Mouse (Mus musculus) thymus, postnatal 4 days (tissue): ENCODE results near the gene Slc17a7.

Source experiments
- DNase-seq: peaks from one replicate; pipeline ENCODE4 v3.0.0; 2021

The Slc17a7 gene

DNA sequence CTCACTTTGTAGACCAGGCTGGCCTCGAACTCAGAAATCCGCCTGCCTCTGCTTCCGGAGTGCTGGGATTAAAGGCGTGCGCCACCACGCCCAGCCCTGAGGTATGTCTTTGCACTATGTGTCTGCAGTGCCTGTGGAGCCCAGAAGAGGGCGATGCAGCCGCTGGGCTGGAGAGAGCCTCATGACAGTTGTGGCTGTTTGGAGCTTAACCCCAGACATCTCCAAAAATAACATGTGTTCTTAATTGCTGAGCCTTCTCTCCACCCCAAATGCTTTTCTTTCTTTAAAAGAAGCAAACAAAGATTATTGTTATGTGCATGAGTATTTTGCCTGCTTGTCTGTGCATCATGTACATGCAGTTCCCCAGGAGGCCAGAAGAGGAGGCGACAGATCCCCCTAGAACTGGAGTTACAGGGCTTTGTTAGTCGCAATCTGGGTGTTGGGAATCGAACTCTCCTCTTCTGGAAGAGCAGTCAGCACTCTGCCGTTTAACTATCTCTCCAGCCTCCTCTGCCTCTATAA, 8.7 kb upstream of the Slc17a7 start:
- peak; percentile 77 for DNase-seq

DNA sequence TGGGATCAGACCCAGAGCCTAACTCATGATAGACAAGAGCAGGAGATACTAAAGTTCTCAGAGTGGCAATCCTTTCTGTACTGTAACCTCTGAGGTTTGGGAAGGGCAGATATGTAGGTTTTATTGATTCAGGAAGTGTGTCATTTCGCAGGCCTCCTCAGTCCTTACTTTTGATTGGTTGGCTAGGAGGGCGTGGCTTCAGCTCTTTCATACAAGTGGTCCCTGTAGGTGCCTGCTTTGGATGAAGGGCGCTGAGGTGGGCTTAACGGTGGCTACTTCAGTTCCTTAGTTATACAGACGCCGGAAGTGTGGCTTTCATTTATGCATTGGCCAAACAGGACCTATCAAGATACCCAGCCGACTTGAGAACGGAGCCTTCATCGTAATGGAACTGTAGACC, 8.2 kb upstream of the Slc17a7 start:
- DNase-seq, result no peak

DNA sequence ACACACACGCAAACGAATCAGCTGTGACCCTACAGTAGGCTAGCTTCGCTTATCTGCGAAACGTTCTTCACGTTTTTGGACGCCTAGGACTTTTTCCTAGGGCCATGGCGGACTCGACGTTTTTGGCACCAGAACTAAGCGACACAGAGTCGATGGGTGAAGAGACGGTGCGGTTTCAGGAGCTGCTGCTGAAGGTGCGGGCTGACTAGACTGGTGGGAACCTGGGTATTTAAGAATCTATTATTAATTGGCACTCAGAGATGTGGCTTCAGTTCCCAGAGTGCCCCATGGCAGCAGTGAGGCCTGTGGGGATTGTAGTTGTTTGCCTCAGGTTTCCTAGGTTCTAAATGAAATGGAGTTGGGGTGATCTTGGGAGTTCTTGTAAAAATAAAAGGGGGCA, 7.5 kb upstream of the Slc17a7 start:
- DNase-seq, result no peak

DNA sequence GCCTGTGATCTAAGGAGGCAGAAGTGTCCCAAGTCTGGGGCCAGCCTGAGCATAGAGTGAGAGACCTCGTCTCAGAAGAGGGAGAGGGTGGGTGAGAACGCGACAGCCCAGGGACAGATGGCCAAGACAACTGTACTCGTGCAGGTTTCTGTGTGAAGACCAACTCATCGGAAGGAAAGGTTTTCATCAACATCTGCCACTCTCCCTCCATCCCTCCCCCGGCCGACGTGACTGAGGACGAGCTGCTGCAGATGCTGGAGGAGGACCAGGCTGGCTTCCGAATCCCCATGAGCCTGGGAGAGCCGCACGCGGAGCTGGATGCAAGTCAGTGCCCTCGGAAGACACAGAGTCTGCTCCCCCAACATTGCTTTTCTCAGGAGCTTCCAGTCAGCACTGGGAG, 6.3 kb upstream of the Slc17a7 start:
- DNase-seq, result no peak

DNA sequence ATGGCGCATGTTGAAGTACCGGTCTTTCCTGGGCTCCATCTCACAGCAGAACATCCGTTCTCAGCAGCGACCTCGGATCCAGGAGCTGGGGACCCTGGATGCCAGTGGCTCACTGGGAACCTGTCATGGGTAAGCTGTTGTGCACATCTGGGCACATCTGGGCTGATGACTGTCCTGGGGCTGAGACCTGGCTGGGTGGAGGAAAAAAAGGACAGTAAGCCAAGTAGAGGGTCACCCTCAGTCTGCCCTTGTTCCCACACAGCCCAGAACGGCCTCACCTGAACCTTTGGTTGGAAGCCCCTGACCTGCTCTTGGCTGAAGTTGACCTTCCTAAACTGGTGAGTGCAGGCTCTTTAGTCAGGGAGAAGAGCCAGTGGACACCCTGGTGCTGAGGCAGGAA, 4.8 kb upstream of the Slc17a7 start:
- DNase-seq, result no peak

DNA sequence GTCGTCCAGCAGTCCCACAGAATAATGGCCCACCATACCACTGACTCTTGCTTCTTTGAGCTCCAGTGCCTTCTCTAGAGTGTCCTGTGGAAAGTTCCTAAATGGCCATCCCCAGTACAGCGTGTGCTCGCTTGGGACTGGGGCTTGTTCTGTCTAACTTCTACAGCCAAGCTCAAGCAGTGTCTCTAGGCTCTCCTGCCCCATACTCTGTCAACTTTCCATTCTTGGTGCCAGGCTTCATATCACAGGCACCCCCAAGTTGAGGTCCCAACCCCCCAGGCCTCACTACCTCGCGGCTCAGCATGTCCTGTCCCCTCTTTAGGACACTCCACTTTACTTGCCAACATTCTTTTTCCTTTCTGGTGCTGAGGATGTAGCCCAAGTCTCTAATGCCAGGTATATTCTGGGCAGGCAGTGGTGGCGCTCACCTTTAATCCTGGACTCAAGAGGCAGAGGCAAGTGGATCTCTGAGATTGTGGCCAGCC, 3.4 kb upstream of the Slc17a7 start:
- no peak for DNase-seq

DNA sequence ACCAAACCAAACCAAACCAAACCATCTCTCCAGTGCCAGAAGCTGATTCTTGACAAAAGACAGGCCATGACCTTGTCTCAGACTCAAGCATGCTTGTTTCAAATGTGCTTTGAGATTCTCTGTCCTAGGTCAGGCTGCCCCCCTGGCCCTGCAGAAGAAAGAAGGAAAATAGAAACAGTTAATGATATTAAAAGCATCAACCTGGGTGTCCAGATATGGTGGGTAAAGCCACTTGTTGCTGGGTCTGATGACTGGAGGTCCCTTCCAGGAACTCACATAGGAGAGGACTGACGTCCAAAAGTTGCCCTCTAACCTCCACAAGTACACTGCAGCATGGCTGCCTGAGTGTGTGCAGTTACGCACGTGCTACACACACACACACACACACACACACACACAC, 2.9 kb upstream of the Slc17a7 start:
- DNase-seq, result no peak

DNA sequence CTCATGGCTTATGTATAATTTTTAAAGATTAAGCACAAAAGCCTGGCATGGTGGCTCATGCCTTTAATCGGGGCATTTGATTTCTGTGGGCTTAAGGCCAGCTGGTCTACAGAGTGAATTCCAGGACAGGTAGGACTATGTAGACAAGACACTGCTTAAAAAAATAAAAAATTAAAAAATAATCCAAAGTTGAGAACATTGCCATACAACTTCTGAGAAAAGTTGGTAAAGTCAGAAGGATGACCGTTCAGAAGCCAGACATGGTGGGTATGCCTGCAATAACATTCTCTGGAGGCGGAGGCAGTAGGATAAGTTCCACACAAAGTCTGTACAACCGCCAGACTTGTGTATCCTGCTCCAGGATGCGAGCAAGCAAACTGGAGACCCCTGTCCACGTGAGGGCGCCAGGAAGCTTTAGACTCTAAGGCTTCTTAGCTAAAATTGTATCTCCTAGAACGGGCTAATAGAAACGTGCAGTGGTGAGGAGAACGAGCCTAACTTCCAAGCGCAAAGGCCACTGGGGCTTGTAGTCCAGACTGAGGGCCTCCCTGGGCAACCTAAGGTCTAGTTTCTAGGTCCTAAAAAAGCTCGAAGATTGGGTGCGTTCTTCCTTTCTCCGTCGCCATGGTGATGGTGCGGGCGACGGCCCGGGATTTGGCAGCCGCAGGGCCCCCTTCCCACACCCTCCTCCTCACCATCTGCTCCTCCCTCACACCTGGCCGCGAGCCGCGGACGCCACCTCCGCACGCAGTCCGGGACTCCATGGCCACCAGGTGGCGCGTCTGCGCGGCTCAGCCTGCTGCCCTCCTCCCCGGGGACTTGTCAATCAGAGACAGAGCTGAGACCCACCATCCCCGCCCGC, 1.9 kb upstream of the Slc17a7 start:
- peak; percentile 98 for DNase-seq

DNA sequence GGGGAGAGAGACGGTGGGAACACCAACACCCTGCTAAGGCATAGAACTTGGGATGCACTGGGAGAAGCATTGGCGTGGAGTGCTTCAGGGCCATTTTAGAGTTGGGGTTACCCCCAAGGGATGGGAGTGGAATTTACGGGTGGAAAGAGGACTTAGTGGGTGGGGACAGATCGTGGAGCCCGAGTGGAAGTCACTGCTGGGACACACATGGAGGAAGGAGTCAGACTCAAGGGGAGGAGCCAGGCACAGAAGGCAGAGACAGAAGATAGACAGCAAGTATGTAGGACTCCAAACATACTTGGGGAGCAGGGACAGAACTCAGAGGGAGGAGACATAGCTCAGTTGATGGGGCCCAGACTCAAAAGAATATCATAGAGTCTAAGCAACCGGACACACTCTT, 1.2 kb upstream of the Slc17a7 start:
- DNase-seq, result no peak

DNA sequence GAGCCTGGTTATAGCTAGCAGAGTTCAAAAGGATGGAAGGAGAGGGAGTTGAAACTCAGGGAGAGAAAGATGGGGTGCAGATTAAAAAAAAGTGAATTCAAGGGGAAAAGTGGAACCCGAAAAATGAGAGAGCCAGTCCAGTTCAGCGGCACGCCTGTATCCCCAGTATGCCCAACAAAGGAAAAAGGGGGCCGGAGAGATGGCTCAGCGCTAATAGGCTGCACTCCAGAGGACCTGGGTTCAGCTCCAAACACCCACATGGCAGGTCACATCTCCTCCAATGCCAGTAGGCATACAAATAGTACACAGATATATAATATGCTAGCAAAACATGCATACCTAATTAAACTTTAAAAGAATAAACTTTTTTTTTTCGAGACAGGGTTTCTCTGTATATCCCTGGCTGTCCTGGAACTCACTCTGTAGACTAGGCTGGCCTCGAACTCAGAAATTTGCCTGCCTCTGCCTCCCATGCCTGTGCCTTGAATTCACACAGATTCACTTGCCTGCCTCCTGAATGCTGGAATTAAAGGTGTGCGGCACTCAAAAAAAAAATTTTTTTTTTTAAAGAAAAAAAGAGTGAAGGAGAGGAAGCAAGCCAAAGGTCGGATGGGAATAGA, 643 bp upstream of the Slc17a7 start:
- no peak for DNase-seq

DNA sequence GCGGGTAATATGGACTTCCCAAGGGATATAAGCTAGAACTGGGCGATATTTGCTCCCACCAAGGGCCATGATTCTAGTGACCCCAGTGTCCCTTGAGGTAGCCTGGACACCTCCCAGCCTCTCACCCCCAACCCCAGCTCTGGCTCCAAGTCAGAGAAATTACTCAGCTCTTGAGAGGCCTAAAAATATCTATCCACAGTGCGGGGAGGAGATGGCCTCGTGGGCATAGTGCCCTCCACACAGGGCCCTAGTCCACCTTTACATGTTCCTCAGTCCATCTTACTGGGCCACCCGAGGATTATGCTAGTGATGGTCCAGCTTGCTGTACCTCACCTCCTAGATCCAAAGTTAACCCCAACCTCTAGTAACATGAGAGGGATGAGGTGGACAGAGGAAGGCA, 1.1 kb downstream of the Slc17a7 start:
- DNase-seq, result no peak

DNA sequence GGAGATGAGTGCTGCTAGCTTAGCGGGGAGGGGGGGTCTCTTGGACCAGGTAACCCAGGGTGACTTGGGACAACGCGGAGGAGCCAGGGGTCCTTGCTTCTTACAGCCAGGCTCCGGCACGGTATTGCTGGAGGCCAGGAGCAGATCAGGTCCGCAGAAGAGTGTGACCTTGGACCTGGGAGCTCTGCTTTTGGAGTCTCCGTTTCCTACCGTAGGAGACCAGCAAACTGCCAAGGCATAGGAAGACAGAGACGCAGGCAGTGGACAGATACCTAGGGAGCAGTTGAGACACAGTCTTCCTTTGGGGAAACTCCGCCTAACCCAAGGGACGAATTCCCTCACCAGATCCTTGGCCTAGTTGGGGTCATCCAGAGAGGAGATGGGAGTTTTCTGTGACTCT, 2.0 kb downstream of the Slc17a7 start:
- no peak for DNase-seq

DNA sequence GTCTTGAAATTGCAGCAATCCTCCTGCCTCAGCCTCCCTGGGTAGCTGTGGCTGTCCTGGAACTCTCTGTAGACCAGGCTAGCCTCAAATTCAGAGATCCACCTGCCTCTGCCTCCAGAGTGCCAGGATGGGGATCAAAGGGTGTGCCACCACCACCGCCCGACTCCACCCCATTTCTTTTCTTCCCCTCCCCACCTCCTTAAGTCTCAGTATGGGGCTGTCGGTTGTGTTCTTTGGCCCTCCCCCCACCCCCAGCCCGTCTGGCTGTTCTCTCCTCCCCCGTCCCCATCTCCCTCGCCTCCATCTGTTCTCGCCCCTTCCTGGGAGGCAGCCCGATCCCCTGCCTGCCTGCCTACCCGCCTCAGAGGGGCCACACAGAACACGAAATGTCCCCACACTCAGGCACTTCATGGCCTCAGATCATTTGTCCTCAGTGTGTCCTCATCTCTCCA, 3.2 kb downstream of the Slc17a7 start:
- no peak for DNase-seq

DNA sequence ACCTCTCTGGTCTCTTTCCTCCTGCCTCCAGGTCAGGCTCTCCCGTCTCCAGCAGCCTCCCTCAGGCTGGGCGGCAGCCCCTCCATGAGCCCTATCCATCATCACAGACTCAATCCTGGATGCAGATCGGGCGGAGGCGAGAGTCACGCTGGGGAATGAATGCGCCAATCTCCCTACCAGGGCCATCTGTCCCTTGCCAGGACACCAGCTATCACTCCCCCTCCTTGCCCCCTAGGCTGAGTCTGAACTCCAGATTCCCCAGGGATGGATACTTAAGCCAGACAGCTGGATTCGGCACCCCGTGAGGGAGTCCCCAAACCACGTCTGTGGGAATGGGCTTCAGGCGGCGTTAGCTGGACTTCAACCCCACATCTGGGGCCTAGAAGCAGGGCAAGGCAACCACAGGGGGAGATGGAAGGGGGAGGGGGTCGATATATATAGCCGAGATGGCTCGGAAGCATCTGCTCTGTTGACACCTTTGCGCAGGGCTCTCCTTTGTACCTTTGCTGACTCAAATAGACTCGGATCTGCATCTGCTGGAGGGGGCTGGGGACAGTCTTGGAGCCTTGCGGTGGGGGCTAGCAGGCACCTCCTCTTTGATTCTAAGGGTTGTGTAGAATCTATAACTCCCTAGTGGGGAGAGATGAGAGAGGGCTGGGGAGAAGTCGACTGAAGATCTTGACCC, 4.2 kb downstream of the Slc17a7 start:
- DNase-seq, result no peak

DNA sequence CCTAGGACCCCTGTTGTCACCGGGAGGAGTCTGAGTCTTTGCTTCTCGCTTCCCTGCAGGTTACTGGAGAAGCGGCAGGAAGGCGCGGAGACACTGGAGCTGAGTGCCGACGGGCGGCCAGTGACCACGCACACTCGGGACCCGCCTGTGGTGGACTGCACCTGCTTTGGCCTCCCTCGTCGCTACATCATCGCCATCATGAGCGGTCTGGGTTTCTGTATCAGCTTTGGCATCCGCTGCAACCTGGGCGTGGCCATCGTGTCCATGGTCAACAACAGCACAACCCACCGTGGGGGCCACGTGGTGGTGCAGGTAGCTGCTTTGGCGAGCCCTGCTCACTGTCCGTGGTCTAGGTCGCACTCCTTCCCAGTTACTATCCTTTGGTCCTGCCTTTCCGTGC, 4.9 kb downstream of the Slc17a7 start:
- no peak for DNase-seq

DNA sequence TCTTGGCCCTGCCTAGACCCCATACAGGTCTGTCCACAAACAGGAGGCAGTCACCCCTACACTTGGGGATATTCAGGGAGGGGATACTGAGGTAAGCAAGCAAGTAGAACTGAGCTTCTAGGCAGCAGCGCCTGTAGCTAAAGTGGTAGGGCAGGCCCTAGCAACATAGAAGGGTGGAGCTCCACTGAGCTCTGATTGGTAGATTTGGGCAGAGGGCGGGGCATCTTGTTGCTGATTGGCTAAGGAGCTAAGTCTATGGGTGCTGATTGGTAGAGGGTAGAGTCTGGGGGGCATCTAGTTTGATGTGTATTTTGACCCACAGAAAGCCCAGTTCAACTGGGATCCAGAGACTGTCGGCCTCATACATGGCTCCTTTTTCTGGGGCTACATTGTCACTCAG, 5.7 kb downstream of the Slc17a7 start:
- peak; percentile 61 for DNase-seq

DNA sequence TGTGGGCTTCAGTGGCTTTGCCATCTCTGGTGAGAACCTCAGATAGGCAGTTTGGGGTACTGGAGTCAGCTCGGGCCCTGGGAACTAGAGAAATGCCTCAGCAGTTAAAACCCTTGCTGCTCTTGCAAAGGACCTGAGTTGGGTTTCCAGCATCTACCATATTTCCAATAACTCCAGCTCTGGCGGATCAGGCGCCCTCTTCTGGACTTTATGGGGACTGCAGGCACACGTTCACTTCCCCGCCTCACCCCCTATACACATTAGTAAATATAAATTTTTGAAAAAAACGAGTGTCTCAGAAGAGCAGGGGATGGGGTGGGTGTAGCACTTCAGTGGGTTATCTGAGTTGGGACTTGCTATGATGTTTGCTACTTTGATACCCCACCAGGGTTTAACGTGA, 9.2 kb downstream of the Slc17a7 start:
- DNase-seq, result peak; percentile 79

DNA sequence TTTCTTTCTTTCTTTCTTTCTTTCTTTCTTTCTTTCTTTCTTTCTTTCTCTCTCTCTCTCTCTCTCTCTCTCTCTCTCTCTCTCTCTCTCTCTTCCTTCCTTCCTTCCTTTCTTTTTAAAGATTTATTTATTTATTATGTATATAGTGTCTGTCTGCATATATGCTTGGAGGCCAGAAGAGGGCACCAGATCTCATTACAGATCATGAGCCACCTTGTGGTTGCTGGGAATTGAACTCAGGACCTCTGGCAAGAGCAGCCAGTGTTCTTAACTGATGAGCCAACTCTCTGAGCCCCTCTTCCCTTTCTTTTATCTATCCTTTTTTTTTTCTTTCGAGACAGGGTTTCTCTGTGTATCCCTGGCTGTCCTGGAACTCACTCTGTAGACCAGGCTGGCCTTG, 10.0 kb downstream of the Slc17a7 start:
- DNase-seq, result peak; percentile 41

DNA sequence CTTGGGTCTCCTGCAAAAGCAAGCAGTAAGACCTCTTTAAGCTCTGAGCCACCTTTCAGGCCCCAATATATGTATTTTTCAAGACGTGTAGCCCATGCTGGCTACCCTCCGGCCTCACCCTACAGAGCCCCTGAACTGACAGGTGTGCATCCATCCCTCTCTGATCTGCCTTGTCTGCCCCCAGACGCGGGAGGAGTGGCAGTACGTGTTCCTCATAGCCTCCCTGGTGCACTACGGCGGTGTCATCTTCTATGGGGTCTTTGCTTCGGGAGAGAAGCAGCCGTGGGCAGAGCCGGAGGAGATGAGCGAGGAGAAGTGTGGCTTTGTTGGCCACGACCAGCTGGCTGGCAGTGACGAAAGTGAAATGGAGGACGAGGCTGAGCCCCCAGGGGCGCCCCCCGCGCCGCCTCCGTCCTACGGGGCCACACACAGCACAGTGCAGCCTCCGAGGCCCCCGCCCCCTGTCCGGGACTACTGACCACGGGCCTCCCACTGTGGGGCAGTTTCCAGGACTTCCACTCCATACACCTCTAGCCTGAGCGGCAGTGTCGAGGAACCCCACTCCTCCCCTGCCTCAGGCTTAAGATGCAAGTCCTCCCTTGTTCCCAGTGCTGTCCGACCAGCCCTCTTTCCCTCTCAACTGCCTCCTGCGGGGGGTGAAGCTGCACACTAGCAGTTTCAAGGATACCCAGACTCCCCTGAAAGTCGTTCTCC, 11.0 kb downstream of the Slc17a7 start:
- no peak for DNase-seq

DNA sequence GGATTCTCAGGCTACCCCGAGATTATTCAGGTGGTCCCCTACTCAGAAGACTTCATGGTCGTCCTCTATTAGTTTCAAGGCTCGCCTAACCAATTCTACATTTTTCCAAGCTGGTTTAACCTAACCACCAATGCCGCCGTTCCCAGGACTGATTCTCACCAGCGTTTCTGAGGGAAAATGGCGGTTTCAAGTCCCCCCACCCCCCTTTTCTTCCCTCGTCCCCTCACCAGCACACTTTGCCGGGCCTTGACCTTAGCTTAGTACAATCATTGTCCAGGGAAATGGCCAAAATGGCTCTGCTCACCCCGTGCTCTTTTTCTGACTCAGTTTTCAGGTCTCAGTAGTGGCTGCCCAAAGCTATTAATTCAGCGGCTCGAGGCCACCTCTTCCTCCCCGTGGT, 11.6 kb downstream of the Slc17a7 start:
- no peak for DNase-seq

DNA sequence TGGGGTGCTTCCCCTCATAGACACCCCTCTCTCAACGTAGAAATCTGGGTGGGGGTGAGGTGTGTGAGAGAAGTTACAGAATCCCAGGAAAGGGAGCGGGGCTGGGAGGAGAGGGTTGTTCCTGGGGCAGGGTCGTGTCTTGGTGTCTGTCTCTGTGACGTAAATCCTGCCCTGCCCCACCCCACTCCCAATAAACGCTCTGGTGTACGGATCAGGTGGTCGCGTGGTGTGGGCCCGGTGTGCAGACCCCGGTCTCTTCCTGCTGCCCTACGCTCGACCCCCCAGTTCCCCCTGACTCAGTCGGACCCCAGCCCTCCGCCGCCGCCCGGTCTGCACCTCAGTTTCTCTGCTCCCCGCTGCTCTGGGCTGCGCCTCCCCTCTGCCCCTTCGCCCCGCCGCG, 12.2 kb downstream of the Slc17a7 start:
- no peak for DNase-seq

DNA sequence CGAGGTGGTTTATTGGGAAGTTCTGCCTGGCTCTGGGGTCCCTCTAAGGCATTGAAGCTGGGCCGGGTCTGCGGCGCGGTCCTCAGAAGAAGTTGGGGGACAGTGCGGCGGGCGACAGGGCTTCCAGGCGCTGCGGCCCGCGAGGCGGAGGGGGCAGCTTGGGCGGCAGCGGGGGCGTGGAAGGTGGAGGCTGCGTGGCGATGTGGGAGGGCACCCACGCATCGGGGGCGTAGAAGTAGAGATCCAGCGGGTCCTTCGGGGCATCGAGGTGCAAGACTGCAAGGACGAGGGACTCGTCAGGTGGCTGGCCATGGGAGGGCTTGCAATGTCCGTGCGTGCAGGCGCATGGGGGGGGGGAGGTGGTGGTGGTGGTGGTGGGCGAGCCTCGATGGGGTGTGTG, 12.6 kb downstream of the Slc17a7 start:
- no peak for DNase-seq

DNA sequence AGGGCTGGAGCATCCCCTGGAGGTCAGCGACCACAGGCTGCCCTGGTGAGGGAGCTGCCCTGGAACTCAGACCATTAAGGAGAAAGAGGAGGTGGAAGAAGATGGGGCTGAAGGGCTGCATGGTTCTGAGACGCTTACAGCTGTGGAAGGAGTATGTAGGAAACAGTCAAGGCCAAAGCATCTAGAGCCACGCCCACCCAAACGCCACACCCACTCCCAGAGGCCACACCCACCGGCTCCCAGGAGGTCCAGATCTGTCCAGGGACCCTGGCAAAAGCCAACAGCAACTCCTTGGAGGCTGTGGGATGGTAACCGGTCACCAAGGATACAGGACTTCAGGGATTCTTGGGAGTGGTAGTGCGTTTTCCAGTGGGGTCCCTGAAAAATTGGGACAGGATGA, 14.8 kb downstream of the Slc17a7 start:
- no peak for DNase-seq
